Mouse (Mus musculus) gastrocnemius, adult 8-10 months (tissue): ENCODE data around the gene Gm26661. TPM values are rescaled to one million over a fixed set of nuclear protein-coding genes. Genes with fewer than 3 reads are reported as not detected.

Source experiments
- DNase-seq, 2 experiments: peaks; one replicate each; pipeline ENCODE4 v3.0.0; 2022; ENCODE audit warnings: low spot score in 2 of 2
- total RNA-seq, 4 experiments: library from RNA; stranded (reverse); gene quantifications; 2 replicates each; pipeline ENCODE4 v1.2.4; 2022

Gene Gm26661
- not detected for total RNA-seq

- peak; percentile 9 to 50 for DNase-seq
These were observed at the start of gene Gm26661 for GRCm38 (mm10) chr14:7791532-7792159. Gene Gm26661 (plus strand): TSS chr14:7791587.

- DNase-seq, result no peak
These were observed 42.2 kb upstream of the Gm26661 start for GRCm38 (mm10) chr14:7748944-7749763.

- DNase-seq, result no peak
These were observed 41.7 kb upstream of the Gm26661 start for GRCm38 (mm10) chr14:7749764-7750089.

- DNase-seq, result peak; percentile 41 to 49
These were observed 25.6 kb upstream of the Gm26661 start for GRCm38 (mm10) chr14:7765569-7766314.

DNA sequence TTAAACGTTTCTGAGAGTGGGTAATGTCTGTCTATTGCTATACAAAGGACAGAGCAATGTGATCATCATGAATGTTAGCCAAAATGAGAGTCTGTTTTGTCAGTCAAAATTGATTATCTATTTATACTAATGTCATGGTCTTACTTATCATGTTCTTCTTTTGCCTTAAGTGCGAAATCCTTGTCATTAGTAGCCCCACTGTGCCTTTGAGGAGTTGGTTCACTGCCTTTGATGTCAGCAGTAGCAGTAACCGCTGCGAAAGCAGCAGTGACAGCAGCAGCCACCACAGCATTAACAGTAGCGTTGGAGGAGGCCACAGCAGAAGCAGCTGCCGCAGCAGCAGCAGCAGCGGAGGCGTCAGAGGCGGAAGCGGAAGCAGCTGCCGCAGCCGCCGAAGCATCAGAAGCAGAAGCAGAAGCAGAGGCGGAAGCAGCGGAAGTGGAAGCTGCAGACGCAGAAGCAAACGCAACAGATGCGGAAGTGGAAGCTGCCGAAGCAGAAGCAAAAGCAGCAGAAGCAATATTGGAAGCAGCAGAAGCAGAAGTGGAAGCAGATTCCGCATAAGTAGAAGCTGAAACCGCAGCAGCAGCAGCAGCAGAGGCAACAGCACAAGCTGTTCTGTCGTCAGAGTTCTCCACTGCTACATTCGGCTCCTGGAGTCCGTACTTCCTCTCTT is 17.5 kb upstream of the Gm26661 start:
- DNase-seq, result peak; percentile 5 to 28

DNA sequence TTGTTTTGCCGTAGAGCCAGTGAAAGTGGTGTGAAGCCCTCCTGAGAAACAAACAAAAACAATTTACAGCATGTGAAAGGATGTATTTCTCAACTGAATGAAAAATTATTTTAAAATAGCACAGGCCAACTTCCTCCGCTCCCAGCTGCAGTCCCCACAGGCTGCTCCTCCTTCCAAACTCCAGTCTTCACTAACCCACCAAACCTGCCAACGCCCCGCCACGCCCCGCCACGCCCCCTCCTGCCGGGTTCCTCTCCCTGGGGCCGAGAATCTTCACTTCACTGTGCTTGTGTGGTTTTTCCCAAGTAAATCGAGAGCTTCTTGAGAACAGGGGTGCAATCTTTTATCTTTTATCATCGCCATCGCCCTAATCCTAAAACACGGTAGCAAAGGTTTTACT is 5.3 kb upstream of the Gm26661 start:
- no peak for DNase-seq

- DNase-seq, result no peak
These were observed 1.9 kb upstream of the Gm26661 start for GRCm38 (mm10) chr14:7789266-7790030.

DNA sequence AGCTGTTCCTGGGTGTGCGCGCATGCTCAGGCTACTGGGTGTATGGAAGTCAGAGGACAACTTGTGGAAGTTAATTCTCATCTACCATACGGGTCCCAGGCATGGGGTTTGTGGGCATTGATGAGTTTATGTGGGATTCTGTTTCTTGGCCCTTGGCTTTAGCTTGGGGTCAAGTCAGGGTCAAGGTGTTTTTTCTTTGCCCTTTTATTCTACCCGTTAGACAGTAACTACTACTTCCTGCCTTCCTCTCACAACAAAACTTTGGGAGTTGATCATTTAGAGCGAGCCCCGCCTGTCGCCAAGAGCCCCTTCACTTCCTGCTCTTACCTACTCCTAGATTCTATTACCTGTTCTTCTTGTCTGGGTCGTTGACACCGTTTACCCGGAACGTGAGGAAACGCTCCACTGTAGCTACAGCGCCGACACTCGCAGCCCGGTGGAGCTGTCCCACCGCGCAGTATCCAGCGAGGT is 291 bp upstream of the Gm26661 start:
- no peak for DNase-seq

- DNase-seq, result no peak
These were observed 4.6 kb downstream of the Gm26661 start for GRCm38 (mm10) chr14:7795961-7796360.

DNA sequence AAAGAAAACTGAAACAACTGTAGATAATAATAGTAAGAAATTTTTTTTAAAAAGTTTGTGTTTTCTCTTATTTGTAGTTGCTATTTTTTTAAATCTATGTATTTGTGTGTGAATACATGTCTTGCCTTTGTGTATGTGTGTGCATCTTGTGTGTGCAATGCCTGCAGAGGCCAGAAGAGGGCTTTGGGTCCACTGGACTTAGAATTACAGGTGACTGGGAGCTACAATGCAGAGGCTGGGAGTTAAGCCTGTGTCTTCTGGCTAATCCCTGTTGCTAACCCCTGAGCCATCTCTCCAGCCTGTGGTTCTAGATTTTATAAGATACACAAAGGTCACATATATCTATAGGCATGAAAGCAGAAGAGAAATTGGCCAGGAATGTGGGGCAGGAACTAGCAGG is 9.2 kb downstream of the Gm26661 start:
- no peak for DNase-seq

DNA sequence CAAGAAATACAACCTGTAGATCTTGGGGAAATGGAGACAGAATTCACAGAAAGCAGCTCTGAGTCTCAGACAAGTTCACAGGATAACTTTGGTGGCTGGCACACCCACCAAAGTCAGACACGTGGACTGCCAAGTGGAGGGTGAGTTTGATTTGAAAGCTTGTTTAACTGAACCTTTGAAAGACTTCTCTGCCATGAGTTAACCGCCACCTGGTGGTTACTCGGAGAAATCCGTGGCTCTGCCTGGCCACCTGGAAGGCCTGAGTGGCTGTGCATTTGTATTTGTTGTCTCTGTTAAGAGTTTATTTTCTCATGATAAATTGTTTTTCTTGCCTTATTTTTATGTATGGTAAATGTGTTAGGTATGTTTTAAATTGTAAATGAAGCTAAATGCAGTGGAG is 10.4 kb downstream of the Gm26661 start:
- no peak for DNase-seq

- DNase-seq, result no peak
These were observed 12.6 kb downstream of the Gm26661 start for GRCm38 (mm10) chr14:7803874-7804557.

- no peak for DNase-seq
These were observed 13.1 kb downstream of the Gm26661 start for GRCm38 (mm10) chr14:7804558-7804905.

- DNase-seq, result no peak
These were observed 16.3 kb downstream of the Gm26661 start for GRCm38 (mm10) chr14:7807711-7808110.

DNA sequence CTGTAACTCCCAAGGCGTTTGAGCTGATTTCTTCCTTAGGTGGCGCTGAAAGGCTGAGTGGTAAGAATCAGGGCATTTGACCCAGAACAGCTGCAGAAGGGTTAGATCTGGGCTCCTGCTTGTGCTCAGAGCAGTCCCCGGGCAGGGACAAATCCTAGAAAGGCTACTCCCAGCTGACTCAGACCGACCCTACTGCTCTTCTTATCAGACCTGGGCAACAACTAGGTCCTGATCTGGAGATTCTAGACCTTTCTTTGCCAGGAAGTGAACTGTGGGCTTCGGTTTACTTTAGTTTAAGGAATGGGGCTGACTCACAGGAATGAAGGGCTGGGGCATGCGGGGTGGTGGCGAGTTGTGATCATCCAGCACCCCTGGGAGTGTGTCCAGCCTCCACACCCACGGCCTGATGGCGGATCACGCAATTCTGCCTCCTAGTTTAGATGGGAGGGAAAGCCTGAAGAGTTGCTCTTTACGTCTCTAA is 17.2 kb downstream of the Gm26661 start:
- DNase-seq, result no peak

DNA sequence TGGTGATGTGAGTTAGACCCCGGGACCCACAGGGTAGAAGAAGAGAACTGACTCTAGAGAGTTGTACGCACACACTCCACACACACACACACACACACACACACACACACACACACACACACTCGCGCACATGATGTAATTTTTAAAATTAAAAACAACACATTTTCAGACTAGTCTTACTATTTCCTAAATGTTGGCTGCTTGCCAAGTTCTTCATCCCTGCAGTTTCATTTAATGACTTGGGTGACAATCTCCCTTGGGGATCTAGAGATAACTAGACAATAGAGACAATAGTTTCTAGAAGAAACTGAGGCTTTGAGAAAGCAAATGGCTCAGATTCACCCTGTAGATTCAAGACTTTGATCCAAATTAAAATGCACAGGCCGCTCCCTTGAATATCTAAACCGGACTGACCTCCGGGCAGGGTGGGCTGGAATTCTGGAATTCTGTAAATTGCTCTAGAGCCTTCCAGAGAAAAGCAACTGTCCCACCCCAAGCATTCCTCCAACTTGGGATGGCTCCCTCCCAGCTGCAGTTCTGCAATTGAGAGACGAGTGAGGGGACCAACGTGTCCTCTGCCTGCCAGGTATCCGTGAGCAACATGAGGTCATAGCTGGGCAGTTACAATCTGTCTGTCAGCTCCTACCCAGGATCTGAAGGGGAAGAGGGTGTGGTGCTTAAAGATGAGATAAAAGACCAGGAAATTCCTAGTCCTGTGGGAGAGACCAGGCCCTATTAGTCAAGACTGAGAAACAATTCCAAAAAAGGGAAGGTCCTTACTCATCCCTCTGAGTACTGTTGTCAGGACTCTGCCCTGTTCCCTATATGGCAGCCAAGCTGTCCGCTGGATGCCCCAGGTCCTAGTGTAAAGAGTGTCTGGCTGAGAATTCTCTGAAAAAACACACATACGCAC is 17.9 kb downstream of the Gm26661 start:
- DNase-seq, result no peak

DNA sequence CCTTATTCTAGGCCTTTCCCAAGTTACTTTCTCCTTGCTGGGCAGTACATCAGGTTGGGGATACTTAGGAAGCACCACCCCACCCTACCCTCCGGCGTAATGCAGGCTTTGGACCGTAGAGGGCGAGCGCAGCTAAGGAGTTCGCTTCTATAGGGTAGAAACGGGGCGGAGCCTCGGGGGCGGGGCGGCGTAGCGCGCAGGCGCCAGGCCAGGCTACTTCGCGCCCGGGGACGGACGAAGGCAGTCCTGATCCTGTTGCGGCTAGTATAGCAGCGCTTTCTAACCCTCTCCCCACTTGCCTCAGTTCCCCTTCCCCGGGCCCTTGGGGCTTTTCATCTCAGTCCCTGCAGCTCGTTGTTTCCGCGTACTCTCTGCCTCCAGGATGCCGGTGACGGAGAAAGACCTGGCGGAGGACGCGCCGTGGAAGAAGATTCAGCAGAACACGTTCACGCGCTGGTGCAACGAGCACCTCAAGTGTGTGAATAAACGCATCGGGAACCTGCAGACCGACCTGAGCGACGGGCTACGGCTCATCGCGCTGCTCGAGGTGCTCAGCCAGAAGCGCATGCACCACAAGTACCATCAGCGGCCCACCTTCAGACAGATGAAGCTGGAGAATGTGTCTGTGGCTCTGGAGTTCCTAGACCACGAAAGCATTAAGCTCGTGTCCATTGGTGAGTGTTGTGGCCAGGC is 26.5 kb downstream of the Gm26661 start, which contains the start of gene Flnb:
TSS of gene Flnb (plus strand) at position 188 of the 693 bp plus-strand sequence.
- peak; percentile 90 to 92 for DNase-seq

DNA sequence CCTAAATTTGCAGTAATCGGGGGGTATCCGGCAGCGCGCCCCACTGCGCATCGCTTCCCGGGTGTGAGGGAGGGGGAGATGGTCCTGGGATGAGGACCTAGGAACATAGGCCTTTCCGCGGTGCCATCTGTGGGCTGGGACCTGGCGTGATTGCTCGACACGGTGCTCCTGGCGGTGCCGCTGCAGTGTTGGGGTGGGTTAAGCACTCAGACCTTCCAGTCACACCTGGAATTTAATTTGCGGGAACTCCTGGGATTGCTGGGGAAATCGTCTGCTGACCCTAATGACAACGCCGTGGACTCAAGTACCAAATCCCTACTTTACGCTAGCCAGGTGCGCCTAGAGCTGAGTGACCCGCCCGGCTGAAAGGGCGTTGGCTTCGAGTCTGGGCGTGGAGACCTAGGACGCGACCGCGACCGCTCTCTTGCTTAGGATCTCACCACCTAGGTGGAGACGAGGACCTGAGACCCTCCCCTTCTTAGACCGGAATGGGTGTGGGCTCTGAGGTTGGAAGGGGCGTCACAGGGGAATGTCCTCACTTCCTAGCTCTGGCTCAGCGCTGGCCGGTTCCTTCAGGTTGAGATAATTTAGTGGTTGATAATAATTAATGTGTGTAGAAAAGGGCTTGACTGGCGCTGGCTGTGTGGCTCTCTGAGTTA is 27.2 kb downstream of the Gm26661 start:
- DNase-seq, result no peak
